Mouse (Mus musculus) heart, embryonic 11.5 days (tissue): ENCODE measurements around the gene Thrsp. TPM values are rescaled to one million over a fixed set of nuclear protein-coding genes. Genes with fewer than 3 reads are reported as not detected.

Experiments
- ATAC-seq: fragments of 200-750 bp; cut with Nextera tagmentation; replicated peaks from 2 replicates; pipeline ENCODE4 v1.8.0; 2017; ENCODE audit warnings: moderate library complexity; ENCODE audit not compliant: insufficient number of reproducible peaks, low FRiP score, low TSS enrichment
- H3K27ac ChIP-seq: fragments of 300-500 bp; sonication (generic); 2 replicates; pipeline ENCODE4 v1.5.1; 2014; ENCODE audit warnings: mild to moderate bottlenecking, low read depth, low read length
- H3K27me3 ChIP-seq: fragments of 300-500 bp; sonication (generic); 2 replicates; pipeline ENCODE4 v1.6.1; 2014; ENCODE audit warnings: mild to moderate bottlenecking, low read length, mixed read lengths; ENCODE audit not compliant: control insufficient read depth, insufficient read depth
- H3K36me3 ChIP-seq: fragments of 300-500 bp; sonication (generic); 2 replicates; pipeline ENCODE4 v1.6.1; 2014; ENCODE audit warnings: mild to moderate bottlenecking, low read length, moderate library complexity, mixed read lengths; ENCODE audit not compliant: control insufficient read depth, insufficient read depth
- H3K4me1 ChIP-seq: fragments of 300-500 bp; sonication (generic); 2 replicates; pipeline ENCODE4 v1.6.1; 2014; ENCODE audit warnings: low read length; ENCODE audit not compliant: control insufficient read depth, insufficient read depth
- H3K4me2 ChIP-seq: fragments of 300-500 bp; sonication (generic); 2 replicates; pipeline ENCODE4 v1.6.1; 2014; ENCODE audit warnings: mild to moderate bottlenecking, moderate library complexity
- H3K4me3 ChIP-seq: fragments of 300-500 bp; sonication (generic); 2 replicates; pipeline ENCODE4 v1.5.1; 2014; ENCODE audit warnings: low read depth, low read length
- H3K9ac ChIP-seq: fragments of 300-500 bp; sonication (generic); 2 replicates; pipeline ENCODE4 v1.6.1; 2014; ENCODE audit warnings: mild to moderate bottlenecking, low read depth, low read length, moderate library complexity
- H3K9me3 ChIP-seq: fragments of 300-500 bp; sonication (generic); replicated peaks from 2 replicates; pipeline ENCODE4 v1.6.1; 2016; ENCODE audit warnings: low read length; ENCODE audit not compliant: control insufficient read depth
- WGBS: fragments of 180-500 bp; shearing (Covaris S2); extraction: QIAGEN DNeasy Blood & Tissue Kit; methylation state at CpG from one replicate; pipeline ENCODE4 v1.1.7; 2014; ENCODE audit not compliant: insufficient replicate concordance; 5-methylcytosine and 5-hydroxymethylcytosine counted together
- polyA plus RNA-seq: library from polyadenylated mRNA; unstranded; fragments of >200 nt; fragmentation: Nextera tagmentation; extraction: Ambion mirVana; gene quantifications from 2 replicates; pipeline ENCODE4 v1.2.1, GENCODE M21; 2014

The Thrsp gene
- polyA plus RNA-seq, 1 experiment from 2014 or later: 0.11 TPM

DNA sequence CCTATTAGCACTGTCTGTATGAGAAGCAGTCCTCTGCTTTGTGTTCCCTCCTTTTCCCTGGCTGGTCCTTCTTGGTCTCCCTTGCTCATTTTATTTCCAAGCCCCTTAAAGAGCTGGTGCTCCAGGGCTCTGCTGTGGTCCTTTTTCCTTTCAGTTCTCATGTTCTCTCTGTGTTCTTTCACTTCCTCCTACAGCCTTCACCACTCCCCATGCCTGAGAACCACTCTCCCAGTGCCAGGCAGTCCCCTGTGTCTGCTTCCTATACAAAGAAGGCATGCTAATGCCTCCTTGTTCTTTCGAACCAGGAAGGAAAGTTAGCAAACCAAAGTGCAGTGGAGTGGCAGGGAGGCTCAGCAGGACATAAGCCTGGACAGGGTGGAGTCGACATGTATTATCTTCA lies 41.6 kb downstream of the Thrsp start:
- H3K4me1 ChIP-seq: peaks cover 5% of the 10 kb centered on the region; the same call in 1 of the 2 replicates
- no peaks in the 10 kb centered on the region for H3K9me3 ChIP-seq
- peaks cover 17% of the 10 kb centered on the region for H3K36me3 ChIP-seq
- ATAC-seq: no peak
- no peaks in the 10 kb centered on the region for H3K27me3 ChIP-seq
- no peak overlapping the region for H3K9ac ChIP-seq
- no peak overlapping the region for H3K27ac ChIP-seq
- WGBS: 78% methylated on average over 2 of the region's 2 CpGs
- no peak overlapping the region for H3K4me3 ChIP-seq
- no peak overlapping the region for H3K4me2 ChIP-seq

DNA sequence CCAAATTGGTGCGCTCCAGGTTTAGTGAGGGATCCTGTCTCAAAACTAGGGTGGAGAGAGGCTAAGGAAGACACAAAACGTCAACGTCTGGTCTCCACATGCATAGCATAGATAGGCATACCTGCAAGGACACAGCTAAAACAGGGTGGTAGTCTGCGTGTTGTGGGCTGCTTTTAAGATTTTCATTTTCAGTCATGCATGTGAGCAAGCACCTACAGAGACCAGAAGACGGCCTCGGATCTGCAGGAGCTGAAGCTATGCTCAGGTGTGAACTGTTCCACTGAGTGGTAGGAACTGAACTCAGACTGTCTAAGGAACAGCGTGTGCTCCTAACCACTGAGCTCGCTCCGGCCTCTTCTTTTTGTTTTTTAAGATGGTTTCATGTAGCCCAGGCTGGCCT lies 42.4 kb downstream of the Thrsp start:
- peaks cover 17% of the 10 kb centered on the region for H3K36me3 ChIP-seq
- no peak overlapping the region for H3K27ac ChIP-seq
- H3K27me3 ChIP-seq: no peaks in the 10 kb centered on the region
- 88% methylated on average over 9 of the region's 9 CpGs for whole genome bisulfite sequencing
- H3K9ac ChIP-seq: no peak overlapping the region
- H3K9me3 ChIP-seq: no peaks in the 10 kb centered on the region
- peaks cover 8% of the 10 kb centered on the region for H3K4me1 ChIP-seq
- ATAC-seq: no peak
- no peak overlapping the region for H3K4me3 ChIP-seq
- H3K4me2 ChIP-seq: no peak overlapping the region

DNA sequence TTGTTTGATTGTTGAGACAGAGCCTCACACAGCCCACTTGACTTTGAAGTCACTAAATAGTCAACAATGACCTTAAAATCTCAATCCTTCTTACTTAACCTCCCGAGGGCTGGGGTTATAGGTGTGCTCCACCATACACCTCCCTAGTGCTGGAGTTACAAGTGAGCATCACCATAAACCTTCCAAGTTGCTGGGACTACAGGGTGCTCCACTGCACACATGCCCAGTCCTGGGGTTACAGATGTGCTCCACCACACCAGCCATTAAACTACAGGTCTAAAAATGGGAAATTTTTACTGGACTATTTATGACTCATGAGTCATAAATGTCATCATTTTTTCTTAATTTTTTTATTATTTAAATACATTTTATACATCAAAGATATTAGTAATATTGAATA lies 51.6 kb downstream of the Thrsp start:
- no peaks in the 10 kb centered on the region for H3K36me3 ChIP-seq
- H3K4me3 ChIP-seq: no peak overlapping the region
- 80% methylated on average over 1 of the region's 1 CpGs for WGBS
- H3K9me3 ChIP-seq: no peaks in the 10 kb centered on the region
- H3K27ac ChIP-seq: no peak overlapping the region
- no peaks in the 10 kb centered on the region for H3K27me3 ChIP-seq
- H3K4me1 ChIP-seq: peaks cover 2% of the 10 kb centered on the region
- no peak overlapping the region for H3K9ac ChIP-seq
- no peak for ATAC-seq
- H3K4me2 ChIP-seq: no peak overlapping the region

Other genes with a start within 250 kb of the Thrsp start
- gene Usp35, start 85.7 kb downstream of the Thrsp start, polyA plus RNA-seq: 1.3 and 1.7 TPM in 2 replicates
- 3.6 and 3.8 TPM in 2 replicates for gene Kctd21, start 85.4 kb downstream of the Thrsp start, polyA plus RNA-seq
- gene Alg8, start 46.1 kb downstream of the Thrsp start, polyA plus RNA-seq: 35.1 and 39.2 TPM in 2 replicates
- gene Ndufc2, start 17.7 kb downstream of the Thrsp start, polyA plus RNA-seq: 502 and 505 TPM in 2 replicates
- gene Kctd14, start 33.6 kb upstream of the Thrsp start, polyA plus RNA-seq: 0.66 and 0.67 TPM in 2 replicates
- gene Ints4, start 63.2 kb upstream of the Thrsp start, polyA plus RNA-seq: 37.8 and 40.1 TPM in 2 replicates
- gene Aamdc, start 161.8 kb upstream of the Thrsp start, polyA plus RNA-seq: 34.1 and 37.0 TPM in 2 replicates
- gene Rsf1, start 162.2 kb upstream of the Thrsp start, polyA plus RNA-seq: 13.3 and 16.2 TPM in 2 replicates